Comparison of ENCODE assay signal across 10 mouse cellular contexts in genomic region chr8:11728482-11729295, GRCm38 (mm10). TPM values are rescaled to one million over a fixed set of nuclear protein-coding genes. Genes with fewer than 3 reads are reported as not detected.
A peak's percentile ranks its signal among the peaks of the same experiment; 100 is the strongest.
DNase-seq lines count a peak whose midpoint lies in the region; ATAC-seq lines count a peak whose summit lies in the region.
"Had no signal": no experiment of that assay in that cellular context is flagged by ENCODE, and none has a peak within 500 bp of the region (broad histone marks: within the 10 kb centered on the region; RNA-seq: fewer than 3 reads in every experiment).

No protein-coding gene starts in this region.

- H3K4me1 ChIP-seq in hindbrain, embryonic 11.5 days (replicated peaks; ENCODE audit: control insufficient read depth, insufficient read depth, low read length): peaks cover 2% of the 10 kb centered on the region; the same call in 1 of the 2 replicates
- H3K4me1 ChIP-seq in midbrain, embryonic 16.5 days (ENCODE audit: control insufficient read depth, insufficient read depth, low read length): peaks cover 32% of the 10 kb centered on the region

- peak overlapping the region; percentile 83 for H3K9ac ChIP-seq in hindbrain, embryonic 11.5 days (ENCODE audit: low read depth, low read length)
- peak overlapping the region; percentile 95 for H3K9ac ChIP-seq in midbrain, embryonic 16.5 days (ENCODE audit: low read depth, low read length)

- peak; percentile 37 for DNase-seq in layer of hippocampus, adult 11-12 months (ENCODE audit: low spot score)
- no peak for DNase-seq in layer of hippocampus, adult 9-11 months
- peak; percentile 27 for DNase-seq in embryo, embryonic 11.5 days (ENCODE audit: low read depth, low spot score)
- DNase-seq in hindbrain, embryonic 11.5 days (ENCODE audit: low spot score): peak; percentile 73
- DNase-seq in layer of hippocampus, postnatal 36 days: peak; percentile 47 to 57
- DNase-seq in urinary bladder, adult 18-20 months (ENCODE audit: low spot score in 2 of 2): no peak

- peak overlapping the region; percentile 54 for H3K4me2 ChIP-seq in hindbrain, embryonic 11.5 days (replicated peaks; ENCODE audit: low read depth, low read length)
- H3K4me2 ChIP-seq in midbrain, embryonic 16.5 days (ENCODE audit: low read length): peak overlapping the region; percentile 80

- H3K9me3 ChIP-seq in hindbrain, embryonic 11.5 days (ENCODE audit: control insufficient read depth, low read length): no peaks in the 10 kb centered on the region
- no peaks in the 10 kb centered on the region for H3K9me3 ChIP-seq in midbrain, embryonic 16.5 days (replicated peaks; ENCODE audit: control insufficient read depth, low read length, poor library complexity, severe bottlenecking)

- peak; percentile 61 for ATAC-seq in hindbrain, embryonic 11.5 days (ENCODE audit: low FRiP score)
- ATAC-seq in midbrain, embryonic 16.5 days: peak; percentile 21
- no peak for ATAC-seq in CD4-positive, CD25-positive, alpha-beta regulatory T cell, adult 4 months

- peak overlapping the region; percentile 99 for H3K27ac ChIP-seq in hindbrain, embryonic 11.5 days (ENCODE audit: low read depth, low read length)
- H3K27ac ChIP-seq in midbrain, embryonic 16.5 days (ENCODE audit: low read length): peak overlapping the region; percentile 100

- H3K27me3 ChIP-seq in hindbrain, embryonic 11.5 days (ENCODE audit: control insufficient read depth, insufficient read depth, low read length): peaks cover 3% of the 10 kb centered on the region; the same call in 1 of the 2 replicates
- H3K27me3 ChIP-seq in midbrain, embryonic 16.5 days (ENCODE audit: control insufficient read depth, insufficient read depth, low read depth, low read length): no peaks in the 10 kb centered on the region

- under 1% methylated on average over 47 of the region's 61 CpGs for WGBS in hindbrain, embryonic 11.5 days
- WGBS in midbrain, embryonic 16.5 days: 1% methylated on average over 48 of the region's 61 CpGs

- H3K36me3 ChIP-seq in hindbrain, embryonic 11.5 days (ENCODE audit: control insufficient read depth, insufficient read depth, low read length): no peaks in the 10 kb centered on the region
- H3K36me3 ChIP-seq in midbrain, embryonic 16.5 days (ENCODE audit: control insufficient read depth, insufficient read depth, low read length): no peaks in the 10 kb centered on the region

- peak overlapping the region; percentile 57 for H3K4me3 ChIP-seq in hindbrain, embryonic 11.5 days (ENCODE audit: low read depth, low read length)
- peak overlapping the region; percentile 68 for H3K4me3 ChIP-seq in midbrain, embryonic 16.5 days (ENCODE audit: low read depth, low read length)

RNA-seq across cellular contexts. Expression of gene Arhgef7, which starts 1.2 kb away (rescaled TPM):
- polyA plus RNA-seq in hindbrain, embryonic 11.5 days (2014; fragmentation: Nextera tagmentation; extraction: Ambion mirVana): 54.3 and 57.0 TPM in 2 replicates
- total RNA-seq in layer of hippocampus, postnatal 36 days (2021): 100 to 1,000 TPM; 122 to 126 TPM
- 65.6 and 67.2 TPM in 2 replicates for polyA plus RNA-seq in midbrain, embryonic 16.5 days (2015; fragmentation: Nextera tagmentation; extraction: Ambion mirVana)
- 10 to 100 TPM; 33.2 to 42.6 TPM for polyA plus RNA-seq in CD4-positive, CD25-positive, alpha-beta regulatory T cell, adult 4 months (2017; shearing (Covaris generic))

RNA-seq across cellular contexts. Expression of gene 1700016D06Rik, which starts 27.8 kb away (rescaled TPM):
- polyA plus RNA-seq in hindbrain, embryonic 11.5 days (2014; fragmentation: Nextera tagmentation; extraction: Ambion mirVana): not detected in 2 replicates
- not detected for total RNA-seq in layer of hippocampus, postnatal 36 days (2021)
- polyA plus RNA-seq in midbrain, embryonic 16.5 days (2015; fragmentation: Nextera tagmentation; extraction: Ambion mirVana): not detected in 2 replicates
- polyA plus RNA-seq in CD4-positive, CD25-positive, alpha-beta regulatory T cell, adult 4 months (2017; shearing (Covaris generic)): under 1 TPM; 0.51 to 0.54 TPM
- total RNA-seq: left cerebral cortex, adult 8-10 months; MEL had no signal

Comparison
In these comparisons a context has a peak if more than half of its experiments do, and no peak if none do; other contexts are left out.
1. DNase-seq: peak in layer of hippocampus, adult 11-12 months (single experiment), embryo, embryonic 11.5 days (single experiment), hindbrain, embryonic 11.5 days (single experiment) and layer of hippocampus, postnatal 36 days (2 of 2); none in layer of hippocampus, adult 9-11 months (single experiment) and urinary bladder, adult 18-20 months (0 of 2).